Mouse (Mus musculus): ENCODE data around the gene Gm20696. TPM values are rescaled to one million over a fixed set of nuclear protein-coding genes. Genes with fewer than 3 reads are reported as not detected.

Gene Gm20696
- polyA plus RNA-seq, 1 experiment from 2014 or later = 6.3 TPM

DNA sequence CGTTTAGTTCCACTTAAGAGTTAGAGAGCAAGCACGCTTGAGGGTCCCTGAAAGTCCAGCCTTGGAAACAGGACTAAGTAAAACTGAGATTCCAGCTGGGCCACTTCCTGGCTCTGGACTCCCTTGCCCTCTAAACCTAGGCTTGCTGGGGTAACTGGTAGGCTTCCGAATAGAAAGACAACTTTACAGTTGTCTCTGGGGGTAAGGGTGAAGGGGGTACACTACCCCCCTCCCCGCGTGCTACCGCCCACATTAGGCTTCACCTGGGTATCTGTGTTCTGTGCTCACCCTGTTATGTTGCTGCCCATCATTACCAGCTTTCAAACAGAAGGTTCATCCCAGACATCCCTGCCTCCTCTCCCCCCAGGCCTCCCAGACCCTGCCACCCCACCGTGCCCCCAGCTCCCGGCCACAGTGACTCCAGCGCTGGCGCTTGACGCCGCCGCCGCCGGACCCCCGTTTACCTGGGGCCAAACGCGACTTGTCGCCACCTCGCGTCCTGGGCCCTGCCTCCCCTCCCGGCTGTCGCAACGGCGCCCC, 25.1 kb upstream of the Gm20696 start:
- H3K4me3 ChIP-seq (replicated peaks; ENCODE audit: low read length) = peak overlapping the region; percentile 72
- peak overlapping the region; percentile 76 for H3K4me2 ChIP-seq (ENCODE audit: low read length)
- peak; percentile 21 for ATAC-seq
- 4% methylated on average over 24 of the region's 25 CpGs for WGBS
- peaks cover 26% of the 10 kb centered on the region for H3K4me1 ChIP-seq (replicated peaks; ENCODE audit: control insufficient read depth, insufficient read depth, low read length)
- H3K27ac ChIP-seq (ENCODE audit: low read length) = peak overlapping the region; percentile 91
- no peaks in the 10 kb centered on the region for H3K36me3 ChIP-seq (ENCODE audit: control insufficient read depth, insufficient read depth)
- H3K9me3 ChIP-seq (ENCODE audit: control insufficient read depth, low read length) = no peaks in the 10 kb centered on the region
- H3K9ac ChIP-seq (replicated peaks; ENCODE audit: low read depth, low read length) = peak overlapping the region; percentile 92
- peaks cover 5% of the 10 kb centered on the region; the same call in 1 of the 2 replicates for H3K27me3 ChIP-seq (replicated peaks; ENCODE audit: control insufficient read depth, insufficient read depth, low read length)

- no peak overlapping the region for H3K4me3 ChIP-seq (replicated peaks; ENCODE audit: low read length)
- H3K4me1 ChIP-seq (replicated peaks; ENCODE audit: control insufficient read depth, insufficient read depth, low read length) = peaks cover 10% of the 10 kb centered on the region
- ATAC-seq = no peak
- H3K9ac ChIP-seq (replicated peaks; ENCODE audit: low read depth, low read length) = no peak overlapping the region
- peaks cover 2% of the 10 kb centered on the region; the same call in 1 of the 2 replicates for H3K9me3 ChIP-seq (ENCODE audit: control insufficient read depth, low read length)
- no peaks in the 10 kb centered on the region; the same call in 1 of the 2 replicates for H3K36me3 ChIP-seq (ENCODE audit: control insufficient read depth, insufficient read depth)
- H3K4me2 ChIP-seq (ENCODE audit: low read length) = no peak overlapping the region
- 88% methylated on average over 6 of the region's 6 CpGs for WGBS
- H3K27ac ChIP-seq (ENCODE audit: low read length) = no peak overlapping the region
- peaks cover 3% of the 10 kb centered on the region; the same call in 1 of the 2 replicates for H3K27me3 ChIP-seq (replicated peaks; ENCODE audit: control insufficient read depth, insufficient read depth, low read length)
These were observed 21.9 kb upstream of the Gm20696 start for GRCm38 (mm10) chr6:99688513-99688912.

DNA sequence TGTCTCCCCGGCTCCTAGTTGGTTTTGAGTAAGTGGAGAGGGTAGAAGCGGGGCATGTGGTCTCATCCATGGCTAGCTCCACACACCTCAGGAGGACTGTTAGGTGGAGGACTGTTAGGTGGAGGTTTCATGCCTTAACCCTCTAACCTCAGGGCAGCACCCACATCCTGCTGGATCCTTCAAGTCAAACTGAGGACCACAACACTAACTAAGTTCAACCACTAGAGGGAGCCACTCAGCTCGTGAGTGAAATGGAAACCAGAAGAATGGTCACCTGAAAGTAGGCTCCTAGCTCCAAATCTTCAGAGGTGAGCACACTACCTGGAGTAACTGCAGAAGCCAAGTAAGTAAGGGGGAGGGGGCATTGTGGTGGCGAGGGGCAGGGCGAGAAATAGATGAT, 18.3 kb upstream of the Gm20696 start:
- Histone ChIP-seq H3K4me3 (replicated peaks; ENCODE audit: low read length) (no peak overlapping the region), H3K36me3 (ENCODE audit: control insufficient read depth, insufficient read depth) (no peaks in the 10 kb centered on the region; the same call in 1 of the 2 replicates), H3K4me1 (replicated peaks; ENCODE audit: control insufficient read depth, insufficient read depth, low read length) (no peaks in the 10 kb centered on the region), H3K27me3 (replicated peaks; ENCODE audit: control insufficient read depth, insufficient read depth, low read length) (no peaks in the 10 kb centered on the region), H3K9ac (replicated peaks; ENCODE audit: low read depth, low read length) (no peak overlapping the region), H3K4me2 (ENCODE audit: low read length) (no peak overlapping the region), H3K9me3 (ENCODE audit: control insufficient read depth, low read length) (peaks cover 2% of the 10 kb centered on the region; the same call in 1 of the 2 replicates), H3K27ac (ENCODE audit: low read length) (no peak overlapping the region)
- 49% methylated on average over 5 of the region's 5 CpGs for WGBS
- no peak for ATAC-seq

- Histone ChIP-seq H3K9ac (replicated peaks; ENCODE audit: low read depth, low read length) (no peak overlapping the region), H3K36me3 (ENCODE audit: control insufficient read depth, insufficient read depth) (no peaks in the 10 kb centered on the region; the same call in 1 of the 2 replicates), H3K4me3 (replicated peaks; ENCODE audit: low read length) (no peak overlapping the region), H3K4me2 (ENCODE audit: low read length) (no peak overlapping the region), H3K27ac (ENCODE audit: low read length) (no peak overlapping the region), H3K9me3 (ENCODE audit: control insufficient read depth, low read length) (peaks cover 2% of the 10 kb centered on the region; the same call in 1 of the 2 replicates), H3K27me3 (replicated peaks; ENCODE audit: control insufficient read depth, insufficient read depth, low read length) (no peaks in the 10 kb centered on the region), H3K4me1 (replicated peaks; ENCODE audit: control insufficient read depth, insufficient read depth, low read length) (no peaks in the 10 kb centered on the region)
- no peak for ATAC-seq
- whole genome bisulfite sequencing = 95% methylated on average over 5 of the region's 5 CpGs
These were observed 17.4 kb upstream of the Gm20696 start for GRCm38 (mm10) chr6:99683974-99684373.

DNA sequence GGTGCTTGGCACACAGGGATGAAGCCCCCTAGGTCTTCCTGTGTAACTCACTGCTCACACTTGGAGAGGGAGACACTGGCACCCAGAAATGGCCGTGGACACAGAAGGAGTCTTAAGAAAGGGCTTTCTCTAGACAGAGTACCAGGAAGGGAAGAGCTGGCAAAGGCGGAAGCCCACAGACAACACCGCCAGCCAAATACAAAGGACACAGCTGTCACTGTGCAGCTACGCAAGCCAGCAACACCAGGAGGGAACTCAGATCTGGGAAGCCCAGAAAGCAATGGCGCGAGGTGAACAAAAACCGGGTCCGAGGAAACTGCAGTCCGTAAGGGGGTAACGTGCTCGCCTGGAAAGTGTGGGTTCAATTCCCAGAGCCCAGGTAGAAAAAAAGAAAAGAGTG, 11.5 kb upstream of the Gm20696 start:
- peak; percentile 76; the same call in 1 of the 2 replicates for ATAC-seq
- 0 out of 2 replicates have a peak overlapping the region, but pooled peaks have one; percentile 4 for H3K27ac ChIP-seq (ENCODE audit: low read length)
- H3K4me2 ChIP-seq (ENCODE audit: low read length) = no peak overlapping the region
- no peak overlapping the region for H3K9ac ChIP-seq (replicated peaks; ENCODE audit: low read depth, low read length)
- H3K4me3 ChIP-seq (replicated peaks; ENCODE audit: low read length) = no peak overlapping the region
- H3K4me1 ChIP-seq (replicated peaks; ENCODE audit: control insufficient read depth, insufficient read depth, low read length) = peaks cover 9% of the 10 kb centered on the region
- no peaks in the 10 kb centered on the region for H3K36me3 ChIP-seq (ENCODE audit: control insufficient read depth, insufficient read depth)
- no peaks in the 10 kb centered on the region for H3K27me3 ChIP-seq (replicated peaks; ENCODE audit: control insufficient read depth, insufficient read depth, low read length)
- no peaks in the 10 kb centered on the region for H3K9me3 ChIP-seq (ENCODE audit: control insufficient read depth, low read length)
- WGBS = 51% methylated on average over 11 of the region's 11 CpGs

GRCm38 (mm10) chr6:99677325-99677724, 10.7 kb upstream of the Gm20696 start:
- Histone ChIP-seq H3K4me2 (ENCODE audit: low read length) (no peak overlapping the region), H3K27me3 (replicated peaks; ENCODE audit: control insufficient read depth, insufficient read depth, low read length) (no peaks in the 10 kb centered on the region), H3K4me1 (replicated peaks; ENCODE audit: control insufficient read depth, insufficient read depth, low read length) (peaks cover 9% of the 10 kb centered on the region), H3K4me3 (replicated peaks; ENCODE audit: low read length) (no peak overlapping the region), H3K9me3 (ENCODE audit: control insufficient read depth, low read length) (no peaks in the 10 kb centered on the region), H3K9ac (replicated peaks; ENCODE audit: low read depth, low read length) (no peak overlapping the region), H3K36me3 (ENCODE audit: control insufficient read depth, insufficient read depth) (no peaks in the 10 kb centered on the region), H3K27ac (ENCODE audit: low read length) (no peak overlapping the region)
- no peak for ATAC-seq
- 88% methylated on average over 8 of the region's 8 CpGs for WGBS

- Histone ChIP-seq H3K4me3 (replicated peaks; ENCODE audit: low read length) (no peak overlapping the region), H3K4me1 (replicated peaks; ENCODE audit: control insufficient read depth, insufficient read depth, low read length) (peaks cover 26% of the 10 kb centered on the region), H3K36me3 (ENCODE audit: control insufficient read depth, insufficient read depth) (no peaks in the 10 kb centered on the region), H3K9ac (replicated peaks; ENCODE audit: low read depth, low read length) (no peak overlapping the region), H3K9me3 (ENCODE audit: control insufficient read depth, low read length) (no peaks in the 10 kb centered on the region), H3K27ac (ENCODE audit: low read length) (no peak overlapping the region), H3K4me2 (ENCODE audit: low read length) (no peak overlapping the region), H3K27me3 (replicated peaks; ENCODE audit: control insufficient read depth, insufficient read depth, low read length) (no peaks in the 10 kb centered on the region)
- ATAC-seq = no peak
- WGBS = 47% methylated on average over 4 of the region's 4 CpGs
These were observed 7.9 kb upstream of the Gm20696 start for GRCm38 (mm10) chr6:99674482-99674881.

GRCm38 (mm10) chr6:99671768-99672167, 5.2 kb upstream of the Gm20696 start:
- no peak for ATAC-seq
- 69% methylated on average over 3 of the region's 3 CpGs for WGBS
- no peak overlapping the region for H3K9ac ChIP-seq (replicated peaks; ENCODE audit: low read depth, low read length)
- no peaks in the 10 kb centered on the region for H3K9me3 ChIP-seq (ENCODE audit: control insufficient read depth, low read length)
- no peaks in the 10 kb centered on the region for H3K36me3 ChIP-seq (ENCODE audit: control insufficient read depth, insufficient read depth)
- H3K4me3 ChIP-seq (replicated peaks; ENCODE audit: low read length) = no peak overlapping the region
- H3K27me3 ChIP-seq (replicated peaks; ENCODE audit: control insufficient read depth, insufficient read depth, low read length) = no peaks in the 10 kb centered on the region
- H3K27ac ChIP-seq (ENCODE audit: low read length) = no peak overlapping the region
- no peak overlapping the region for H3K4me2 ChIP-seq (ENCODE audit: low read length)
- peaks cover 42% of the 10 kb centered on the region for H3K4me1 ChIP-seq (replicated peaks; ENCODE audit: control insufficient read depth, insufficient read depth, low read length)

- H3K4me2 ChIP-seq (ENCODE audit: low read length) = no peak overlapping the region
- H3K4me3 ChIP-seq (replicated peaks; ENCODE audit: low read length) = no peak overlapping the region
- peaks cover 46% of the 10 kb centered on the region for H3K4me1 ChIP-seq (replicated peaks; ENCODE audit: control insufficient read depth, insufficient read depth, low read length)
- no peaks in the 10 kb centered on the region for H3K27me3 ChIP-seq (replicated peaks; ENCODE audit: control insufficient read depth, insufficient read depth, low read length)
- no peaks in the 10 kb centered on the region for H3K9me3 ChIP-seq (ENCODE audit: control insufficient read depth, low read length)
- no peak overlapping the region for H3K9ac ChIP-seq (replicated peaks; ENCODE audit: low read depth, low read length)
- 28% methylated on average over 7 of the region's 7 CpGs for whole genome bisulfite sequencing
- no peaks in the 10 kb centered on the region for H3K36me3 ChIP-seq (ENCODE audit: control insufficient read depth, insufficient read depth)
- peak overlapping the region; percentile 87 for H3K27ac ChIP-seq (ENCODE audit: low read length)
- peak; percentile 22 for ATAC-seq
These were observed 4.0 kb upstream of the Gm20696 start for GRCm38 (mm10) chr6:99670481-99671119.
